Mouse (Mus musculus) CH12.LX (cell line): Measurements from ENCODE around the gene Asic2. TPM values are rescaled to one million over a fixed set of nuclear protein-coding genes. Genes with fewer than 3 reads are reported as not detected.
"Not testable (repeated sequence)": the region's sequence is repeated elsewhere in the genome, so short reads cannot be mapped to it uniquely, and the experiment has no call there.

ENCODE experiments used
- DNase-seq: peaks from one replicate; pipeline ENCODE4 v3.0.0-alpha.2; 2013; ENCODE audit errors: extremely low read depth
- H3K27ac ChIP-seq: 2 replicates; pipeline ENCODE4 v1.5.1; 2012; ENCODE audit warnings: low read depth, mild to moderate bottlenecking, control low read depth, moderate library complexity; ENCODE audit not compliant: insufficient read depth
- H3K27me3 ChIP-seq: replicated peaks from 2 replicates; pipeline ENCODE3; 2012; ENCODE audit warnings: inconsistent platforms
- H3K36me3 ChIP-seq, 2 experiments: replicated peaks in 1 of 2; 2 replicates each; pipeline versions ENCODE3 to v1.6.1; 2012; ENCODE audit warnings: inconsistent platforms in 1 of 2, low read length in 1 of 2, mild to moderate bottlenecking in 1 of 2, mixed read lengths in 1 of 2, moderate library complexity in 1 of 2; ENCODE audit not compliant: control insufficient read depth in 1 of 2, insufficient read depth in 1 of 2
- H3K4me1 ChIP-seq, 2 experiments: 2 replicates each; pipeline ENCODE4 v1.6.1; 2012; ENCODE audit warnings: inconsistent platforms in 1 of 2, moderate library complexity in 1 of 2; ENCODE audit not compliant: insufficient read depth in 2 of 2, control insufficient read depth in 1 of 2
- H3K4me2 ChIP-seq: 2 replicates; pipeline ENCODE4 v1.6.1; 2012; ENCODE audit warnings: low read depth, mild to moderate bottlenecking, control low read depth; ENCODE audit not compliant: poor library complexity, insufficient read depth, severe bottlenecking
- H3K4me3 ChIP-seq, 3 experiments: fragments of 150-350 bp in 1 of 3; sonication (generic) in 1 of 3; replicated peaks in 1 of 3; 2 replicates each; pipeline versions ENCODE3 to v1.5.1; 2011 to 2012; ENCODE audit warnings: low read depth in 2 of 3, low read length in 2 of 3, mild to moderate bottlenecking in 2 of 3, moderate library complexity in 2 of 3, control low read depth in 1 of 3, improper control_type of control experiment in 1 of 3, inconsistent platforms in 1 of 3, mixed read lengths in 1 of 3; ENCODE audit not compliant: poor library complexity in 1 of 3
- H3K79me2 ChIP-seq: replicated peaks from 2 replicates; pipeline ENCODE4 v1.6.1; 2012; ENCODE audit warnings: mild to moderate bottlenecking, moderate library complexity; ENCODE audit not compliant: control insufficient read depth, poor library complexity, insufficient read depth, severe bottlenecking; ENCODE audit errors: extremely low read depth
- H3K9ac ChIP-seq: 2 replicates; pipeline ENCODE4 v1.6.1; 2012; ENCODE audit warnings: low read depth, mild to moderate bottlenecking, control low read depth, moderate library complexity; ENCODE audit not compliant: insufficient read depth
- H3K9me3 ChIP-seq: replicated peaks from 2 replicates; pipeline ENCODE3; 2012; ENCODE audit warnings: low read length, inconsistent platforms, mixed read lengths
- CHD2 ChIP-seq: IDR thresholded peaks from 2 replicates; pipeline ENCODE4 v1.6.1; 2011; ENCODE audit warnings: low read length, improper control_type of control experiment
- CTCF ChIP-seq, 2 experiments: IDR thresholded peaks in 1 of 2; conservative IDR thresholded peaks in 1 of 2; 2 replicates each; pipeline ENCODE4 v1.5.1; 2011 to 2012; ENCODE audit warnings: low read depth in 2 of 2, low read length in 2 of 2, improper control_type of control experiment in 1 of 2, inconsistent platforms in 1 of 2, mild to moderate bottlenecking in 1 of 2, moderate library complexity in 1 of 2
- E2F4 ChIP-seq: IDR thresholded peaks from 2 replicates; pipeline ENCODE4 v1.6.1; 2011; ENCODE audit warnings: low read depth, low read length, improper control_type of control experiment; ENCODE audit not compliant: insufficient replicate concordance
- EP300 ChIP-seq: IDR thresholded peaks from 2 replicates; pipeline ENCODE4 v1.6.1; 2011; ENCODE audit warnings: low read length, improper control_type of control experiment
- ETS1 ChIP-seq: conservative IDR thresholded peaks from 2 replicates; pipeline ENCODE4 v1.6.1; 2012; ENCODE audit warnings: low read depth, mild to moderate bottlenecking, inconsistent platforms, low read length, improper control_type of control experiment, moderate library complexity
- MAFK ChIP-seq: IDR thresholded peaks from 2 replicates; pipeline ENCODE4 v1.6.1; 2011; ENCODE audit warnings: low read length, improper control_type of control experiment; ENCODE audit not compliant: insufficient replicate concordance
- MAZ ChIP-seq: IDR thresholded peaks from 2 replicates; pipeline ENCODE4 v1.6.1; 2012; ENCODE audit warnings: low read depth, mild to moderate bottlenecking, inconsistent platforms, low read length, improper control_type of control experiment, moderate library complexity
- NRF1 ChIP-seq: IDR thresholded peaks from 2 replicates; pipeline ENCODE4 v1.6.1; 2014; ENCODE audit warnings: low read depth, mild to moderate bottlenecking, inconsistent platforms, low read length, improper control_type of control experiment, moderate library complexity
- POLR2AphosphoS2 ChIP-seq: IDR thresholded peaks from 2 replicates; pipeline ENCODE4 v1.6.1; 2011; ENCODE audit warnings: low read depth, low read length, improper control_type of control experiment
- RAD21 ChIP-seq: IDR thresholded peaks from 2 replicates; pipeline ENCODE4 v1.6.1; 2011; ENCODE audit warnings: low read depth, mild to moderate bottlenecking, low read length, improper control_type of control experiment, moderate library complexity
- SIN3A ChIP-seq: IDR thresholded peaks from 2 replicates; pipeline ENCODE4 v1.6.1; 2012; ENCODE audit warnings: low read length, improper control_type of control experiment, inconsistent platforms
- SMC3 ChIP-seq: IDR thresholded peaks from 2 replicates; pipeline ENCODE4 v1.6.1; 2011; ENCODE audit warnings: low read depth, low read length, improper control_type of control experiment
- TBP ChIP-seq: conservative IDR thresholded peaks from 2 replicates; pipeline ENCODE4 v1.6.1; 2011; ENCODE audit warnings: low read depth, low read length, improper control_type of control experiment
- USF2 ChIP-seq: conservative IDR thresholded peaks from 2 replicates; pipeline ENCODE4 v1.6.1; 2011; ENCODE audit warnings: low read depth, low read length, improper control_type of control experiment
- dilution Hi-C: fragments of 300-500 bp; cut with MboI; formaldehyde crosslinking; loops from 2 replicates; pipeline ENCODE4 v1.14.3; 2020; ENCODE audit warnings: low sequenced_read_pairs; ENCODE audit not compliant: extremely low pct_unique_long_range_greater_than_20kb, extremely low pct_ligation_motif_present
- in situ Hi-C: fragments of 300-500 bp; cut with MboI; formaldehyde crosslinking; loops from 3 replicates; pipeline ENCODE4 v1.14.3; 2019; ENCODE audit warnings: low sequenced_read_pairs, low pct_ligation_motif_present, low pct_unique_long_range_greater_than_20kb, mixed read lengths
- polyA plus RNA-seq: library from polyadenylated mRNA; unstranded; fragments of >175 nt; gene quantifications from 2 replicates; pipeline ENCODE4 v1.2.1, GENCODE M21; 2012; ENCODE audit warnings: low read depth; ENCODE audit not compliant: insufficient read length
- total RNA-seq, 2 experiments: library from RNA; depleted of rRNA; stranded (reverse); fragments of 300-350 nt in 1 of 2; fragments of >200 nt in 1 of 2; gene quantifications; 2 replicates each; pipeline ENCODE4 v1.2.3; 2012 to 2014

The Asic2 gene
- total and polyA plus RNA-seq, 3 experiments = not detected

GRCm38 (mm10) chr11:81364442-81364841 is 603.8 kb downstream of the Asic2 start:
- dilution Hi-C loops = no loop called here
- no peak overlapping the region for H3K4me2 ChIP-seq
- in situ Hi-C loops = no loop called here
- no peaks in the 10 kb centered on the region for H3K4me1 ChIP-seq
- no peaks in the 10 kb centered on the region for H3K36me3 ChIP-seq
- peaks cover 8% of the 10 kb centered on the region for H3K9me3 ChIP-seq
- no peak overlapping the region for H3K9ac ChIP-seq
- no peak overlapping the region for H3K27ac ChIP-seq
- TF ChIP-seq MAFK (no peak), RAD21 (peak; percentile 36), CTCF (conservative IDR thresholded peaks at IDR 0.05 in 1 of 2, IDR thresholded peaks at IDR 0.05 in 1 of 2; ENCODE audit: low read depth in 2 of 2, low read length in 2 of 2) (peak; percentile 48 to 55), SMC3 (peak; percentile 37)
- peaks cover 76% of the 10 kb centered on the region for H3K27me3 ChIP-seq
- no peak overlapping the region for H3K4me3 ChIP-seq
- DNase-seq = peak; percentile 3
- H3K79me2 ChIP-seq = no peaks in the 10 kb centered on the region

- no peak for TF ChIP-seq NRF1
- no peak for TF ChIP-seq SIN3A
- TF ChIP-seq MAZ = no peak
- TF ChIP-seq TBP = no peak
- no peak for TF ChIP-seq POLR2AphosphoS2
- no peak for TF ChIP-seq CHD2
- TF ChIP-seq EP300 = no peak
- dilution Hi-C loops = no loop called here
Observed at GRCm38 (mm10) chr11:81362461-81362860, 605.8 kb downstream of the Asic2 start.

GRCm38 (mm10) chr11:81361040-81361439 is 607.2 kb downstream of the Asic2 start:
- Histone ChIP-seq H3K9me3 (peaks cover 8% of the 10 kb centered on the region), H3K9ac (no peak overlapping the region)

More at GRCm38 (mm10) chr11:81362461-81362860, 605.8 kb downstream of the Asic2 start:
- Histone ChIP-seq H3K9me3 (peaks cover 8% of the 10 kb centered on the region), H3K4me1 (no peaks in the 10 kb centered on the region), H3K79me2 (no peaks in the 10 kb centered on the region), H3K9ac (no peak overlapping the region), H3K36me3 (no peaks in the 10 kb centered on the region), H3K4me2 (no peak overlapping the region), H3K4me3 (no peak overlapping the region), H3K27me3 (peaks cover 77% of the 10 kb centered on the region), H3K27ac (no peak overlapping the region)
- no peak for DNase-seq
- in situ Hi-C loops = no loop called here

GRCm38 (mm10) chr11:81350498-81350897 is 617.8 kb downstream of the Asic2 start:
- H3K4me1 ChIP-seq, H3K4me2 ChIP-seq, H3K79me2 ChIP-seq, DNase-seq, in situ Hi-C loops, H3K36me3 ChIP-seq, H3K9me3 ChIP-seq, H3K27ac ChIP-seq, H3K9ac ChIP-seq, H3K4me3 ChIP-seq, dilution Hi-C loops: not testable (repeated sequence)
- peaks cover 74% of the 10 kb centered on the region for H3K27me3 ChIP-seq

More at GRCm38 (mm10) chr11:81361040-81361439, 607.2 kb downstream of the Asic2 start:
- TF ChIP-seq ETS1 (no peak), USF2 (no peak), MAZ (no peak), E2F4 (no peak)
- H3K36me3 ChIP-seq = no peaks in the 10 kb centered on the region
- H3K79me2 ChIP-seq = no peaks in the 10 kb centered on the region
- peaks cover 79% of the 10 kb centered on the region for H3K27me3 ChIP-seq
- dilution Hi-C loops = no loop called here
- no peak overlapping the region for H3K4me2 ChIP-seq
- H3K4me3 ChIP-seq = no peak overlapping the region
- no peaks in the 10 kb centered on the region for H3K4me1 ChIP-seq
- H3K27ac ChIP-seq = no peak overlapping the region
- DNase-seq = no peak
- in situ Hi-C loops = no loop called here
